Mouse (Mus musculus) embryo, embryonic 11 days (tissue): ENCODE measurements around the gene Prrc2a.

ENCODE experiments used
- DNase-seq: peaks from one replicate; pipeline ENCODE4 v3.0.0-alpha.2; 2015

Prrc2a gene

DNA sequence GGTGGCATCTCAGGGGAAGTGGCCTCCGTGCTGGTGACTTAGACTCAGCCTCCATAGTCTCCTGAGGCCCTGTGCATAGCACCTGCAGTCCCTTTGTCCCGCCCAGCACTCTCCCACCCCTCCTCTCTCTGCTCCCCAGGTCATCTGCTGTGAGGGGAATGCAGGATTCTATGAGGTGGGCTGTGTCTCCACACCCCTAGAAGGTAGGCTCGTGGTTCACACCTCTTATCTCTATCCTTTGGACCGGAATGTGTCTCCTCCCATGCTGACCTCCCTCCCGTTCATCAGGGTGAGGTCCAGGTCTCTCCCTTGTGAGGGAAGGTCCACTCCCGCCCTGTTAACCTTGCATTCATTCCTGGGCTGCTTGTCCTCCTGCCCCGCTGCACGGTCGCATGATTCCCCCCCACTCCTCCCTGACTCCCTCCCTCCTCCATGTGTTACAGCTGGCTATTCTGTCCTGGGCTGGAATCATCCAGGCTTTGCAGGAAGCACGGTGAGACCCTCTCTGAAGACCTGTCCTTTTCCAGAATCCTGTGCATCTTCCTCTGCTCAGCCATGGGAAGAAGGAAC, 64.4 kb downstream of the Prrc2a start:
- no peak for DNase-seq
